Mouse (Mus musculus) G1E-ER4 (cell line): ENCODE results near the gene Ncoa7. TPM values are rescaled to one million over a fixed set of nuclear protein-coding genes. Genes with fewer than 3 reads are reported as not detected.

Experiments
- GATA1 ChIP-seq: IDR thresholded peaks from one replicate; pipeline ENCODE4 v1.8.0; 2012; ENCODE audit warnings: low read length, inconsistent platforms
- polyA plus RNA-seq: library from polyadenylated mRNA; stranded (reverse); fragments of >175 nt; gene quantifications from 2 replicates; pipeline ENCODE4 v1.2.3, GENCODE M21; 2012

Ncoa7 gene
- polyA plus RNA-seq, 1 experiment = 15.4 TPM

DNA sequence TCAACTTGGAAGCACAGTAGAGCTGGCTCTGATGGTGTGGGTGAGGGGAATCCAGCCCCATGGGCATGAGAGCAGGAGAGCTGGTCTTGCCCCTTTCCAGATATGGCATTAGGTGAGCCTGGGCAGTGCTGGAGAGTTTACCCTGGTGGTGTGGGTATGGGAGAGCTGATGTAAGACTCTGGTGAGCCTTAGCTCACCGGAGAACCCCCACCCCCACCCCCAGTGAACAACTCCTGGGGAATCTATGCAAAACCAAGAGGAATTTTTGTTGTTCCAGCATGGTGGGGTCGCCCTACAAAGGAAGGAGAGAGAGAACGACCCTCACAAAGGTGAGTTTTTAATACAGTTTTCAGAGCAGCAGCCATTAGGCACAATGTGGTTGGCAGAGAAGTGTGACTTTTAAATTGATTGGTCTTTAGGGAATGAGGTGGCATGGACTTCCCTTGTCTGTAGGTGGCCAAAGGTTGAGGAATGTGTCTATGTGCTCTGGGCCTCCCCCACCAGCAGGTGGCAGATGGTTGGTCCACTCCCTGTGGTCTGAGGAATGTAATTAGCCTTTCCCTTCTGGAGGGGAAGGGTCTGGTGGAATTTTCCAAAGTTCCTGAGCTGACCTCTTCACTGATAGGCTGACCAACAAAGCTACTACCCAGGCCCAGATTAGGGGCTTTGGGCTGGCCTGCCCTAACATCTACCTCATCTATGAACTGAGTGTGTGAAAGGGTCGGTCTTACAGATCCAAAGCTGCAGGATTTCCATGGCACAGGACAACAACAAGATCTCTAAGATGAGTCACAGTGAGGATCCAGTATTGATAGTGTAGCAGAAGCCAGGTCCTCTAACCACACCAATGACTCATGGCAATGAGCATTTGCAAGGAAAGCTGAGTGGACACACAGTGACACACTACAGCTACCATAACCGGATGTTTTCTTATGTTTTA, 73.7 kb downstream of the Ncoa7 start:
- TF ChIP-seq GATA1 = no peak

DNA sequence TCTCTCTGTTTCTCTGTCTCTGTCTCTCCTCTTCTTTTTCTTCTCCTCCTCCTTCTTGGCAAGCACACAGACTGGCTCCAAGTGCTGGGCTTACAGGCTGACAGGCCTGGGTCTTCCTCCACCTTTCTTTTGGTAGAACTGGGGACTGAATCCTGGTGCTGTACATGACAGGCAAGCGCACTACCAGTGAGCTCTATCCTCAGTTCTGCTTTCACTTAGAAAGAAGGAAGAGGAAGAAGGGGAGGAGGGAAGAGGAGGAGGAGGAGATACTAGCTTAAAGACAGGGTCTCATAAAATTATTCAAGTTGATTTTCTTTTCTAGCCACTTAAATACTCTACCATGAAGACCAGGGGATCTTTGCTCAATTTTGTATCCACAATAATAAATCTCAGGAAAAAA, 80.1 kb downstream of the Ncoa7 start:
- TF ChIP-seq GATA1 = no peak

DNA sequence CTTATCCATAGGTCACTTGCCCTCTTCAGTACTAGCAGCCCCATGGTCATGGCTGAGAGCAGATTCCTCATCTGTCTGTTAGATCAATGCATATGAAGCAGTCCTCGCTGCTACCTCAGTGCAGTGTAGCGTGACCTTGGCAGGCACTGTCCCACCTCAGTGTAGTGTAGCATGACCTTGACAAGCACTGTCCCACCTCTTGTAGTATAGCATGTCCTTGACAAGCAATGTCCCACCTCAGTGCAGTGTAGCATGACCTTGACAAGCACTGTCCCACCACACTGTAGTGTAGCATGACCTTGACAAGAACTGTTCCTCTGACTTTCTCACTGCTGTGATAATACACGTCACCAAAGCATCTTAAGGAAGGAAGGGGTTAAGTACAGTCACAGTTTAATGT, 82.6 kb downstream of the Ncoa7 start:
- TF ChIP-seq GATA1 = no peak

DNA sequence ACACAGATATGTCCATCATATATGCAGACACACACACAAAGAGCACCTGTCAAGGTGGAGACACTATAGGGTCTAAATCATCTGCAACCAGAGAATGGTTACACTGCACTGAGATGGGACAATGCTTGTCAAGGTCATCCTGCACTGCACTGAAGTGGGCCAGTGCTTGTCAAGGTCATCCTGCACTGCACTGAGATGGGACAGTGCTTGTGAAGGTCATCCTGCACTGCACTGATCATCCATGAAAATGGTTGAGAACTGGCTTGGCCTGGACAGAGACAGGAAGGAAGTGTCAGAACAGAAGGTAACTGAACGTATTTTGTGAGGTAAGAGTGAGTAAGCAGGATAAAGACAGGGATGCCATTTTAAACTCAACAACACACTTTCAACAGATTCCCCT, 83.2 kb downstream of the Ncoa7 start:
- TF ChIP-seq GATA1 = no peak

DNA sequence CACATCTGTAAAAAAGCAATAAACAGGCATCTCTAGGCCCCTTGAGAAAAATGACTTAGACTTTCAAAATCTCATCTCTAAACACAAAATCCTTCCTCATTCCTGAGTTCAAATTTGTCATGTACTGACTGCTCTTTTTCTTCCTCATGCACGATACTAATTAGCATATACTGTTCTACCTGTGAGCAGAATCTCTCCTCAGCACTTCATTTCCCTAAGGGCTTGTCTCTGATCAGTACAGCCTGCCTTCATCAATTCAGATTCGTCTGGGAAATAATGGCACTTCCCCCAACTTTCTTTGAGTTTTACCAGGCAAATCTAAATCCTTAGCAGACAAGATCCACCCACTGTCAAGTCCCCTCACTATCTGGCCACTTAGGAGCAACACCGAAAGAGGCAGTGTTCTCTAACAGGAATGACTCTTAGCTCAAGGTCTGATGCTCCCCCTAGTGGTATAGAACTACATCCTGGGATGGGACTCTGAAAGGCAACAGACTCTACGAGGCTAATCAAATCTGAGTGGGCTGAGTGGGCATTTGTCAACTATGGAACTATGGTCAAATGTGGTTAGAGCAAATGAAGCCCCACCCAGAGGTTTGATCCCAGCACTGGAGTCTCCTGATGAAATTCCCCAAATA, 84.3 kb downstream of the Ncoa7 start:
- no peak for TF ChIP-seq GATA1

DNA sequence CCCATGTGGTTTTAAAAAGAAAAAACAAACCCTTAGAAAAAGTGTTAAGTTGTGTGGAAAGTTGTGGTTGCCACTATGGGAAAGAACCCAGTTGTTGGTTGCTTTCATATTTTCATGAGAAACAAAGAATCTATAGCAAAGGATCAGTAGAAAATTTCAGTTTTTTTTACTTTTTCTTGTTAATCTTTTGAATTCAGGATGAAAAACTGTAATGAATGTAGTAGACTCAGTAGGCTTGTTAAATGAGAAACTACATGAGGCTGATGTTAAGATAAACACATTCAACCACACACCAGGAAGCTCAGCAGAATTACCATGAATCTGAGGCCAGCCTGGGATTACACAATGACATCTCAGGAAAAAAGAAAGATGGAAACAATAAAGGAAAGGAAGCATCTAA, 87.0 kb downstream of the Ncoa7 start:
- TF ChIP-seq GATA1 = no peak

DNA sequence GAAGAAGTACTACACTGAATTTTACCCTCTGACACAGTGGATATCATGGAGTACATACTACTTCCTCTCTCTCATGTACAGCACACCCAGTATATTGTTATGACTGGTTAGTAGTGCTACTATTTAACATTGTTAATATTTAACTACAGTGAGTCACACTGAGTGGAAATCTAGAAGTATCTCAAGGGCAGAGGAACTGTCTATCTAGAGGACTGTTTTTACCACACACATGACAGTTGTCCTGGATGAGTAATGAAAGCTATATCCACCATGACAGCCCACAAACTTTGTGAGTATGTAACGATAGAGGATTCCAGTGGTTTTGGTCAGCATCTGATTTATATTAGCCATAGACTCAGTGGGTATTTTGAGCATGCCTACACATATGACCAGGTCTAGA, 90.6 kb downstream of the Ncoa7 start:
- no peak for TF ChIP-seq GATA1

DNA sequence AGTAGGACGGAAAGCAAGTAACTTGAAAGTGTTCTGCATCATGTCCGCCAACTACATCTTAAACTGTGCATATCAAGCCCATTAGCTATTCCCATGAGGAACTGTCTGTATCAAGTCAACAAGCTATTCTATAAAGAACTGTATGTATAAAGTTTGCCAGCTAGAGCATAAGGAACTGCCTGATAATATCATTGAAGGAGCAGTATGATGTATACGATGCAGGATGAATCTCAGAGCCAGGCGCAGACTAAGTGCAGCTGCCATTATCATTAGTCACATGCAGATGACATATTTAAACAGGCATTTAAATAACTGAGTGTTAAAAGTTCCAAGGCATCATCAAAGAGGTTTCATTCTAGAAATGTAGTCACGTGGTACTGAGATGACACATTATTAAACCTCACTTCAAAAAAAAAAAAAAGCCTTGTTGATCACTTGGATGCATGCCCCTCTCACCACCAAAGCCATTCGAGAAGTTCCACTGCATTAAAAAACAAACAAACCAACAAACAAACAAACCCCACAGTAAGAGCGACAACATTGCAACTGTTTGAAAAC, 93.2 kb downstream of the Ncoa7 start:
- TF ChIP-seq GATA1 = no peak

DNA sequence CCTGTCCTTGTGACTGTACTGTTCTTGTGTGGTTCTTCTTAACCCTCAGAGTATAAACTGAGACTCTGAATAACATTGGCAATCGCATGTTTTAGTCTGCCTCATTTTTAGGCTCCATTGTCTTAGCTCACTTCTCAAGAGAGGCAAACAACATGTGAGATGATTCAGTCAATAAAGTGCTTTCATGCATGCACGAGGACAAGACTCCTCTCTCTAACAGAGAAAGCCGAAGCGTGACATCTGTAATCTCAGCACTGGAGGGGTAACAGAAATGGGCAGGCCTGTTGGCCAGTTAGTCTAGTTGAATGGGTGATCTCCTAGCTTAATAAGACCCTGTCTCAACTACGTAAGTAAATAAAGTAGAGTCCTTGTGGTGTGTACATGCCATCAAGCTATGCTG, 95.1 kb downstream of the Ncoa7 start:
- TF ChIP-seq GATA1 = no peak

DNA sequence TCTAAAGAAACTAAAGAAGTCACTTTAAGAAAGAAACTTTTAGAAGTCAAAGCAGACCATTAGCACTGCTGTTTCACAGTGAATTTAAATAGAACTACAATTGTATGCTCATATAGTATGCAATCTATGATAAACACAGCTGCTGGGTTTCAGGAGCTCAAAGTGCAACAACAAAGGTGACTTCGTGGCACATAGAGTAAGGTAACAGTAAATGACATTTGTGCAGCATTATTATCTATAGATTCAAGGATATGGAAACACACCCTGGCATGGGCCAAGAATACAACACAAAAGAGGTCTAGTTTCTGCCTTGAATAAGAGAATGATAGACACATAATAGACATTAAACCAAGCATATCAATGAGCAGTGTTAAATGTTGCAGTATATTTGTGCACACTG, 100.5 kb downstream of the Ncoa7 start:
- TF ChIP-seq GATA1 = no peak

DNA sequence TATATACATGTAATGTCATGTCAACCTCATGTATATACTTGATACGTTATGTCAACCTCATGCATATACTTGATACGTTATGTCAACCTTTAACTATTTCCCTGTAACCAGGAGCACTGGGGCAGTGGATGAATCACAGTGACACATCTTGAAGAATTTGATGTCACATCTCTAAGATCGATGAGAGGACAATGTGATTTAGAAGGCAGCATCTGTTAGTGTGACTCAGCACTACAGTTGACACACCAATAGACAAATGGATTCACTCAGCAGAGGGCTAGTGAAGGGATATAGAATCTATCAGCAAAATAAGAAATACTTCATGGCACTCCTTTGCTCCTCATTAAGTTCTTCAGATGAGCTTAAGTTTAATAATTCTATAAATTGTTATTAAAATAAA, 116.3 kb downstream of the Ncoa7 start:
- TF ChIP-seq GATA1 = no peak

DNA sequence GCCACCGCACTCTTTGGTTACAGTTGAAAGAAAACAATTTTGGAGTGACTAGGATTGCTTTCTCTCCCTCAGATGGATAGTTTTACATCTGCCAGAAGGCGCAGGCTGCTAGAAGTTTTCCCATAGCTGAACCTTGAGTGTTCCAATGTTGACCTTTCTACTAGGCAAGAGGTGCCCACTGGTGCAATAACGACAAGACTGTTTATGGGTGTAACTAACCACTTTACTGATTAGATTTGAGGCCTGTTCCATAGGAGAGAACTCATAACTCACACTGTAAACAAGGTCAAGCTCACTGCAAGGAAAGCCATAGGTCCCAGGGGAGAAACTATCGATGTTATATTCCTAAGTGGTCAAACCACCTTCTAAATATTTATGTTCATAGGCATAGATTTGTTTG, 119.7 kb downstream of the Ncoa7 start:
- no peak for TF ChIP-seq GATA1

DNA sequence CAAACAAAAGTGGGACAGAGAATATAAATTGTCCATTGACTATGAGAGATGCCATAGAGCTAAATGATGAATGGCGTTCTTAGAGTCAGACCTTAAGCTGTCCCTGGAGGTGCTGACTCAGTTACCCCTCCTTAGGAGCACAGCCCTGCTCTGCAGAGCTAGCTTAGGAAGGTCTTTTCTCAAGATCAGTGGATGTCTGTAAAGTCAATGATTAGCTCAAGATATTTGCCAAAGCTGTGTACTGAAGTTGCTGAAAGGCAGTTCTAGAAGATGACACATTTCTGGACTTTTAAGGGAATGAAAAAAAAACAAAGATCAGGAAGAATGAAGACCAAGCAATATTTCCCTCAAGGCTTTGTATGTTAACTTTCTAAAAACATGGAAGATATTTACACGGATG, 123.4 kb downstream of the Ncoa7 start:
- TF ChIP-seq GATA1 = no peak

DNA sequence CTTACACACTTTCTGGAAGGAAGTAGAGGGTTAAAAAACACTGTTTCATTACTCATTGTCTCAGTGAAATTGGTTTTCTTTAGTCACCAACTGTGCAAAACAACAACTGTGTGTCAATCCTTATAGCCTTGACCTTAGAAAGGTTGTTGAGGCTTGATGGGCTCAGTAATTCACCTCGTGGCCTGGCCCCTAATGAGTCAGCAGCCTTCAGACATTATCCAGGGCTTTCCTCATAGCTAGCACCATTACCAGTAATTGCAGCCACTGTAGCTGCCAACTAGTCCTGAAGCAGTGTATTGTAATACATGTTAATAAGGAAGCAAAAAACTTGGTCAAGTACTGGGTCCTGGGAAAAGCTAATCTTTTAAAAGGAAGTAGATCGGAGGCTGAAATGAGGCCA, 125.1 kb downstream of the Ncoa7 start:
- TF ChIP-seq GATA1 = no peak

DNA sequence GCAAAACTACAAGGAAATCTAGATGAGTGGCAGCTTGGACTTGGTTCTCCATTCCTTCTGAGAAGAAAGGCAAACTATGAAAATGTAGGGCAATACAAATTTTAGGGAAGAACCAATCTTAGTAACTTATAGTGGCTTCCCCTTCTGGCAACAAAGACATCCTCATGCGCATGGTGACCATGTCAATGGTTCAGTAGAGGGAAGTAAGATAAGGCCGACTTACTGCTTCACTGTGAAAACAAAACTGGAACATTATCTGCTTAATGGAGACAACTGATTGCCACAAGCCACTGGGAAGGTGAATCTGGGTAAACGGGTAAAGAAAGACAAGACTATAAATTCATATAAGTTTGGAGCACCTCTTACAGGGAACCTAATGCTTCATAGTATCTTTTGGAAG, 128.3 kb downstream of the Ncoa7 start:
- no peak for TF ChIP-seq GATA1

DNA sequence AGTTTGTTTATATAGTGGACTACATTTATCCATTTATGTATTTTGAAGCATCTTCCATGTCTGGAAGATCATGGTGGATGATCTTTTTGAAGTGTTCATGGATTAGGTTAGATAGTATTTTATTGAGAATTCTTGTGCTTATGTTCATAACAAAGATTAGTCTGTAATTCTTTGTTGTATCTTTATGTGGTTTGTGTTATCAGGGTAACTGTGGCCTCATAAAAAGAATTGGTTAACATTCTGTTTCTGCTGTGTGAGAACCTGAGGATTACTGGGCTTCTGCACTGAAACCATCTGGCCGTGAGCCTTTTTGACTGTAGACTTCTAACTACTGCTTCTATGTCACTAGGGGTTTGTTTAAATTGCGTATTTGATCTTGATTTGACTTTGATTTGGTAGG, 136.5 kb downstream of the Ncoa7 start:
- TF ChIP-seq GATA1 = peak; percentile 9

DNA sequence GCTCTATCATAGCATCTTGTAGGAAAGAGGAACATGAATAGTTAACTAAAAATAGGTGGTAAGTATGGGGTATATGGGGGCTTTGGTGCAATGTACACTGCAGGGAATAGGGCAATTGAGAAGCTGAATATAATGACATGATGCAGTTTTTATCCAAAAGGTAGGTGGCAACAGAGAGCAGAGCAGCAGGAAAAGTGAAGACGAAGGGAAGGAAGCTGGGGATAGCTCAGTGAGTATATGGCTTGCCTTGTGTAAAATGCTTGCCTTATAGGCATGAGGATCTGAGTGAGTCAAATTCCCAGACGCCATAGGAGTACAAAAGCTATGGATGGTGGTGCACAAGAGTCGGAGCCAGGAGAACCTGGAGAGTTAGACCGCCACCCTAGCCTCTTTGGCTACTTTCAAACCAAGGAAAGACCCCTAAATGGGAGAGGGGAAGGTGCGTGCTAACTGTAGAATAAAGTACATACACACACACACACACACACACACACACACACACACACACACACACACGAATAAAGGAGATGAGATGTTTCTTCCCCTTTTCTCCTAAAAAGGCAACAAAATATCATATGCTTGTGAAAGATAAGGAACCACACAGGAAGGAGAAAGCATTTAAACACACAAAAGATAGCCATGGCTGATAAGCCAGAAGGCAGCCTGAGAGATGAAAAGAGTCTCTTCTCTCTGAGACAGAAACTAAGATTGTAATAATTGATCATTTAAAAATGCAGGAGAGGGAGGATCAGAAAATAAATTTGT, 142.4 kb downstream of the Ncoa7 start:
- peak; percentile 91 for TF ChIP-seq GATA1
